Mouse (Mus musculus) inflammation-experienced regulatory T-cells, adult 6 months (primary cell): ENCODE data around the gene Sirt4. TPM values are rescaled to one million over a fixed set of nuclear protein-coding genes. Genes with fewer than 3 reads are reported as not detected.

ENCODE experiments used
- ATAC-seq: one replicate; pipeline ENCODE4 v1.8.0; 2017
- polyA plus RNA-seq, 3 experiments: library from polyadenylated mRNA; unstranded; fragments of 100-300 nt; shearing (Covaris generic); gene quantifications; one replicate each; pipeline ENCODE4 v1.2.1; 2017

Sirt4 gene
- polyA plus RNA-seq, 3 experiments from 2014 or later, result 12.0 to 18.5 (median 14.8) TPM

- ATAC-seq, result no peak
Measured at GRCm38 (mm10) chr5:115491771-115492322, 7.3 kb upstream of the Sirt4 start.

DNA sequence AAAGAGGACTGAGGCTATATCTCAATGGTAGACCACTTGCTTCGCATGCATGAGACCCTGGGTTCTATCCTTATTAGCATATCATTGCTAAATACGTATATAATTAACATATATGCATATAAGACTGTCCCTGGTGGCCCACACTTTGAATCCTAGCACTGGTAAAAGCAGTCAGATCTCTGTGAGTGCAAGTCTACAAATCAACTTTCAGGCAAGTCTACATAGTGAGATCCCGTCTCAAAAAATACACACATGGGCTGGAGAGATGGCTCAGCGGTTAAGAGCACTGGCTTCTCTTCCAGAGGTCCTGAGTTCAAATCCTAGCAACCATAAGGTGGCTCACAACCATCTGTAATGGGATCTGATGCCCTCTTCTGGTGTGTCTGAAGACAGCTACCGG is 6.6 kb upstream of the Sirt4 start:
- no peak for ATAC-seq

GRCm38 (mm10) chr5:115490638-115491000 is 6.1 kb upstream of the Sirt4 start:
- peak; percentile 33 for ATAC-seq

- ATAC-seq, result peak; percentile 67
Measured at GRCm38 (mm10) chr5:115489699-115490637, 5.4 kb upstream of the Sirt4 start.

GRCm38 (mm10) chr5:115488841-115489698 is 4.5 kb upstream of the Sirt4 start:
- ATAC-seq, result peak; percentile 62

GRCm38 (mm10) chr5:115487942-115488580 is 3.5 kb upstream of the Sirt4 start:
- no peak for ATAC-seq

DNA sequence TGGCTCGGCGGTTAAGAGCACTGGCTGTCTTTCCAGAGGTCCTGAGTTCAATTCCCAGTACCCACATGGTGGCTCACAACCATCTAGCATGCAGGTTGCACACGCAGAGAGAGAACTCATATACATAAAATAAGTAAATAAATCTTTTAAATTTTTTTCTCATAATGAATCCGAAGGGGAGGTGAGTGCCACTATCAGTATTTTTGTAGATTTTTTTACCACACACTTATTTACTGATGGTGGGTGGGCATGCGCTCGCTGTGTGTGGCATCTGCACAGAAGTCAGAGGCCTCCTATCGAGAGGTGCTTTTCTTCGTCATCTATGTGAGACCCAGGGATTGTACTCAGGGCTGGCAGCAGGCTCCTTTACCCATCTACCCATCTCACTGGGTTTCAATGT is 2.8 kb upstream of the Sirt4 start:
- ATAC-seq, result no peak

DNA sequence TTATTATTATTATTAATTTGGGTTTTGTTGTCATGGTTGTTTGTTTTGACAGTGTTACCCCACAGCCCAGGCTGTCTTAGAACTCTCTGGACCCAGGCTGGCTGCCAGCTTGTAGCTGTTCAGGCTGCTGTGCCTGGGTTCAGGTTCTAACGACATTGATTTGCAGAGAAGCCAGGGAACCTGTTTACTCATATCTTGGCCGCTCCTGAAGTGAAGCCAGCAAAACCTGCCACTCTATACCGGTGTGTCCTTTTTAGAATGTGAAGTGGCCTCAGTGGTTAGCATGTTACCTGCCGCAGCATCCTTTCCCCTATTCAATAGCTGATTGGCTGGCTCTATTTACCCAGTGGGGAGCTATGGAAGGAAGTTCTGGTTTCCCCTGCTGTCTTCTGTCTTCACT is 2.2 kb upstream of the Sirt4 start:
- no peak for ATAC-seq

GRCm38 (mm10) chr5:115485489-115486205 is 1.1 kb upstream of the Sirt4 start:
- no peak for ATAC-seq

DNA sequence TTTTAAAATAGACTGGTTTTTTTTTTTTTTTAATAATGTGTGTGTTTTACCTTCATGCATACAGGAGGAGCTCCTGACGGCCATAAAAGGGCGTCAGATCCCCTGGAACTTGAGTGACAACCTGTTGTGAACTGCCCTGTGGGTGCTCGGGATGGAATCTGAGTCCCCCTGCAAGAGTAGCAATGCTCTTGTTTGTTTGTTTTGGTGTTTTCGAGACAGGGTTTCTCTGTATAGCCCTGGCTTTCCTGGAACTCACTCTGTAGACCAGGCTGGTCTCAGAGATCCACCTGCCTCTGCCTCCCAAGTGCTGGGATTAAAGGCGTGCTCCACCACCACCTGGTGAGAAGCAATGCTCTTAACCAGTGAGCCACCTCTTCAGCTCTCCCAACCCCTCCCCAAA is 471 bp upstream of the Sirt4 start:
- no peak for ATAC-seq

GRCm38 (mm10) chr5:115483385-115483784 is 1.1 kb downstream of the Sirt4 start:
- no peak for ATAC-seq

DNA sequence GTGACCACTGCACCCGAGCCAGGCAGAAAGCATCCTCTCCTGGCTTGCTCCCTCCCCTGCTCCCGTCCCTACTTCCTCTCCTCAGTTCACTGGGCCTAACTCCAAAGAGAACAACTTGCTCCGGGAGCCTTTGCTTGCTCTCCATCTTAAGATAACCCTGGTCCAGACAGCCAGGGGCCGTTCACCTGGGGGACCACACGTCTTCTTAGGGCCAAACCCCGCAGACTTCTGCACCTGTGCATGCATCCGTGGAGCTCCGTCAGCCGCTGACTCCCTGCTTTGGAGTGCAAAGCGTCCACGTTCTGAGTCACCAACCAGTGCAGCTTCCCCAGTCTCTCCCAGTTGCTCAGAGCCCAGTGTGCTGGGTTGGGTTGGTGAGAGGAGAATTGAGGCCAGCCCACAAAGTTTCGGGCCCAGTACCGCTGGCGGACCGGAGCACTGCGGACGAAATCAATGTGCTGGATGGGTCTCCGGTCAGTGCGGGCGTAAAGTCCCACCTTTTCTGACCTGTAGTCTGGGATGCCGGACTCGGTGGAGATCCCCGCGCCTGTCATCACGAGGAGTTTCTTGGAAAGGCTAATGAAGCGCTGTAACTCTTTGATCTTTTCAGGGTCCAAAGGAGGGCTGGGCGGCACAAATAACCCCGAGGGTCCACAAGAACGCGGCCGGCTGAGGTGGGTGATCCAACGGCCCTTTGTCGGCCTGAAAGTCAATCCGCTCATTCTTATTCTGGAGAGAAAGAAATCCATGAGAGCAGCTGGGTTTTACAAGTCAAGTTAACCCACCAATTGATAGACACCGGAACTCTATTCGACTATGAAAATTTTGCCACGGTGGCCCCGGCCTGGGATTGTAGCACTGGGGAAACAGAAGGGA is 1.9 kb downstream of the Sirt4 start:
- no peak for ATAC-seq

- ATAC-seq, result no peak
Measured at GRCm38 (mm10) chr5:115480101-115480500, 4.4 kb downstream of the Sirt4 start.

- ATAC-seq, result no peak
Measured at GRCm38 (mm10) chr5:115479561-115479960, 5.0 kb downstream of the Sirt4 start.

DNA sequence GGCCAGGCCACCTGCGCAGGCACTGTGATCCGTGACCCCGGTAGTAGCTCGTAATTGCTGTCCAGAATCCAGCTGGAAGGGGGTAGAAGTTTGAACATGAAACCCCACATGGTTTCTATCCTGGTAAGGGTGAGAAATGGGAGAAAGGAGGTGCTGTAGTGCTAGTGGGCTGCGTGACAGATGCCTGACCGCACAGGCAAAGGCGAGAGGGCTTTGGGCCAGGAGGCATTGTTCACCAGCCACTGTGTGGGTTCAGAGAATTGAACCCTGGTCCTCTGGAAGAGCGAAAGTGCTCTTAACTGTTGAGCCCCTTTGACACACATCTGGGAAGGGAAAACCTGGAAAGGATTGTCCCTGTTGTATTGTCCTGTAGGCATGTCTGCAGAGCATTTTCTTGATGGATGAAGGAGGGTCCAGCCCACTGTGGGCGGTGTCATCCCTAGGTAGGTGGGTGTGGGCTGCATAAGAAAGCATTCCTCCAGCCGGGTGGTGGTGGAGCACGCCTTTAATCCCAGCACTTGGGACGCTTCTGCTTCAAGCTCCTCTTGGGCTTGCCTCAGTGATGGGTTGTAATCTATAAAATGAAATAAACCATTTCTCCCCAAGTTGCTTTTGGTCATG is 8.3 kb downstream of the Sirt4 start:
- ATAC-seq, result no peak

GRCm38 (mm10) chr5:115475337-115476106 is 9.0 kb downstream of the Sirt4 start:
- ATAC-seq, result peak; percentile 45

DNA sequence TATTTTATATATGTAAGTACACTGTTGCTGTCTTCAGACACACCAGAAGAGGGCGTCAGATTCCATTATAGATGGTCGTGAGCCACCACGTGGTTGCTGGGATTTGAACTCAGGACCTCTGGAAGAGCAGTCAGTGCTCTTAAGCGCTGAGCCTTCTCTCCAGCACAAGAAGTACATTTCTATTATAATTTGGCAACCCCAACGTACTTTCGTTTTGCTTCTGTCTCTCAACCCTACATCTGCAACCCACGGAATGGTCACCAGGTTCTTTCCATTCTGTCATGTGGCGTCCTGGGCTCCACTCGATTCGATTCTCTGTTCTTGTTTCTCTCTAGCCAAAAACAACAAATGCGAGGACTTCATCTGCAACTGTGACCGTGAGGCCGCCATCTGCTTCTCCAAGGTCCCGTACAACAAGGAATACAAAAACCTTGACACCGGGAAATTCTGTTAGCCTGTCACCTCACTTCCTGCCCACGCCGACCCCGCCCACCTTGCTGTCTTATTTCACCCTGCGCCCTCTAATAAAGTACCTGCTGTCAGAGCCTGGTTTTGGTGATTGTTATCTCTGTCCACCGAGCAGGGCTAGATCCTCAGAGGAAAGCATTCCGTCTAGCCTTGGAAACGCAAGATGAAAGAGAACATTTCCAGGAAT is 10.2 kb downstream of the Sirt4 start:
- ATAC-seq, result peak; percentile 74

- no peak for ATAC-seq
Measured at GRCm38 (mm10) chr5:115473191-115473590, 11.3 kb downstream of the Sirt4 start.
